In the genomic region with DNA sequence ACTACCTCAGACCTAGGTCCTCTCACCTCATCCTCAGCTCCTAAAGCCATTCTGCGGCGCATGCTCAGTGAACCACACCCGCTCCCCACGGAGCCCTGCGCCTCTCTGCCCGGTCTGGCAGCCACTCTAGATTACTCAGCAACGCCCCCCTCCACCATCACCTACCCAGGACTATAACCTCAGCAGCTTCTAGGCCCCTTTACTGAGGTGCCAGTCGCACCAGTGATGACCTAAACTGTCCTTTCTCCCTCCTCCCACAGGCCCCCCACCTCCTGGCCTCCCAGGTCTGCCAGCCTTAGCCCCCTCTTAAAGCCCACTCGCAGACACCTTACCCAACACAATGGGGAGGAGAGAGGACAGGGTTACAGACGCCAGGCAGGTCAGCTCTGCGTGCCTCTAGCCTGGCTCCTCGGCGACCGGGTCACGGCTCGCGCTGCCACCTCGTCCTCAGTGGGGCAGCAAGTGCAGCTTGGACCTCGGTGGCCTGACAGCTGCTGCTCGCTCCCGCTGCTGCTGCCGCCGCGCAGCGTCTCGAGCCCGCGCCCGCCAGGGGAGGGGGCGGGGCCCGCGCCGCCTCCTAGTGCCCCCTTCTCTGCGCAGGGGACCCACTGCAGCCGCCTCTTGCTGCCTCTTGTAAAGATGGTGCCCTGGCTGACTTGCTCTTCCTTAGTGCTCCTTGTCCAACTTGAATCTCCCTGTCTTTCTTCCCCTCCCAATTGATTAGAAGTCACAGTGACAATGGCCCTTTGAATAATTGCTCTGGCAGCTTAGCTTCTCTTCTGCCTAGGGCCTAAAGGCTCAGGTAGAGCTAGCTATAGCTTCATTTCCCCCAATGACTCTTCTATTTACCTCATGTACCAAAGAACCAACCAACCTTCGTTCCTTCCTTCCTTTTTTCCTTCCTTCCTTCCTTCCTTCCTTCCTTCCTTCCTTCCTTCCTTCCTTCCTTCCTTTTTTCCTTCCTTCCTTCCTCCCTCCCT, we compare ENCODE assay signal across 8 mouse cellular contexts. TPM values are rescaled to one million over a fixed set of nuclear protein-coding genes. Genes with fewer than 3 reads are reported as not detected.
DNase-seq lines count a peak whose midpoint lies in the region; ATAC-seq and TF ChIP-seq lines count a peak whose summit lies in the region.

A gene (minus strand): TSS at position 695 of the 980 bp plus-strand sequence.

- intact Hi-C loops in gastrocnemius, adult 2 months (cut with DNase I), result no loop called here
- intact Hi-C loops in gastrocnemius, postnatal 14 days (cut with DNase I; ENCODE audit: low total_unique reads), result no loop called here
- intact Hi-C loops in left cerebral cortex, postnatal 10 days (cut with DNase I), result no loop called here

- no peaks in the 10 kb centered on the region for H3K9me3 ChIP-seq in embryonic facial prominence, embryonic 11.5 days (replicated peaks; ENCODE audit: control insufficient read depth, low read length)
- no peaks in the 10 kb centered on the region for H3K9me3 ChIP-seq in hindbrain, embryonic 12.5 days (replicated peaks)
- no peaks in the 10 kb centered on the region for H3K9me3 ChIP-seq in midbrain, embryonic 14.5 days (ENCODE audit: control insufficient read depth, low read length)

- 15% methylated on average over 27 of the region's 36 CpGs for WGBS in embryonic facial prominence, embryonic 11.5 days
- 24% methylated on average over 21 of the region's 36 CpGs for WGBS in hindbrain, embryonic 12.5 days
- WGBS in midbrain, embryonic 14.5 days, result 20% methylated on average over 36 of the region's 36 CpGs

- H3K4me1 ChIP-seq in embryonic facial prominence, embryonic 11.5 days (ENCODE audit: control insufficient read depth, insufficient read depth, low read length), result no peaks in the 10 kb centered on the region
- H3K4me1 ChIP-seq in hindbrain, embryonic 12.5 days, result no peaks in the 10 kb centered on the region
- H3K4me1 ChIP-seq in midbrain, embryonic 14.5 days (ENCODE audit: control insufficient read depth, insufficient read depth, low read length), result no peaks in the 10 kb centered on the region

- H3K27me3 ChIP-seq in embryonic facial prominence, embryonic 11.5 days (ENCODE audit: control insufficient read depth, insufficient read depth, low read length), result no peaks in the 10 kb centered on the region
- H3K27me3 ChIP-seq in hindbrain, embryonic 12.5 days, result no peaks in the 10 kb centered on the region
- no peaks in the 10 kb centered on the region for H3K27me3 ChIP-seq in midbrain, embryonic 14.5 days (ENCODE audit: control insufficient read depth, insufficient read depth, low read length)

- peak; percentile 87 for ATAC-seq in embryonic facial prominence, embryonic 11.5 days (replicated peaks; ENCODE audit: insufficient number of reproducible peaks, low FRiP score, low TSS enrichment, low read depth)
- peak; percentile 92 for ATAC-seq in hindbrain, embryonic 12.5 days (ENCODE audit: low FRiP score)
- peak; percentile 91 for ATAC-seq in midbrain, embryonic 14.5 days (ENCODE audit: low FRiP score, low TSS enrichment)

- peak within 1 kb of the TSS; percentile 9; the same call in 1 of the 2 replicates for H3K9ac ChIP-seq in embryonic facial prominence, embryonic 11.5 days (replicated peaks; ENCODE audit: low read length)
- peak within 1 kb of the TSS; percentile 65 for H3K9ac ChIP-seq in hindbrain, embryonic 12.5 days
- peak within 1 kb of the TSS; percentile 74 for H3K9ac ChIP-seq in midbrain, embryonic 14.5 days (replicated peaks; ENCODE audit: low read length)

- DNase-seq in gastrocnemius, adult 2 months, result peak; percentile 14
- no peak for DNase-seq in gastrocnemius, postnatal 14 days
- peak; percentile 1 for DNase-seq in adrenal gland, adult 8-10 months
- peak; percentile 50 for DNase-seq in embryonic facial prominence, embryonic 11.5 days (ENCODE audit: low spot score)
- DNase-seq in left cerebral cortex, postnatal 10 days (ENCODE audit: extremely low spot score in 1 of 2, low spot score in 2 of 2), result peak; percentile 38 to 48
- peak; percentile 83 for DNase-seq in midbrain, embryonic 14.5 days
- peak; percentile 13 for DNase-seq in testis, postnatal 14 days (ENCODE audit: low spot score)

- no peaks in the 10 kb centered on the region for H3K36me3 ChIP-seq in embryonic facial prominence, embryonic 11.5 days (replicated peaks; ENCODE audit: control insufficient read depth, insufficient read depth, low read depth, low read length)
- H3K36me3 ChIP-seq in hindbrain, embryonic 12.5 days, result no peaks in the 10 kb centered on the region
- H3K36me3 ChIP-seq in midbrain, embryonic 14.5 days (ENCODE audit: control insufficient read depth, insufficient read depth, low read length), result no peaks in the 10 kb centered on the region

- H3K4me3 ChIP-seq in gastrocnemius, adult 2 months, result peak within 1 kb of the TSS; percentile 63
- H3K4me3 ChIP-seq in embryonic facial prominence, embryonic 11.5 days (ENCODE audit: low read depth, low read length), result peak within 1 kb of the TSS; percentile 41
- peak within 1 kb of the TSS; percentile 51 for H3K4me3 ChIP-seq in hindbrain, embryonic 12.5 days
- peak within 1 kb of the TSS; percentile 56 for H3K4me3 ChIP-seq in midbrain, embryonic 14.5 days (replicated peaks; ENCODE audit: low read depth, low read length)

- no peak within 1 kb of the TSS for H3K27ac ChIP-seq in gastrocnemius, adult 2 months
- no peak within 1 kb of the TSS for H3K27ac ChIP-seq in embryonic facial prominence, embryonic 11.5 days (replicated peaks; ENCODE audit: low read depth, low read length)
- H3K27ac ChIP-seq in hindbrain, embryonic 12.5 days, result peak within 1 kb of the TSS; percentile 52; the same call in 1 of the 2 replicates
- peak within 1 kb of the TSS; percentile 81 for H3K27ac ChIP-seq in midbrain, embryonic 14.5 days (replicated peaks; ENCODE audit: low read depth, low read length)

- peak within 1 kb of the TSS; percentile 62 for H3K4me2 ChIP-seq in embryonic facial prominence, embryonic 11.5 days (ENCODE audit: low read depth, low read length)
- peak within 1 kb of the TSS; percentile 55 for H3K4me2 ChIP-seq in hindbrain, embryonic 12.5 days (replicated peaks)
- H3K4me2 ChIP-seq in midbrain, embryonic 14.5 days (ENCODE audit: low read length), result peak within 1 kb of the TSS; percentile 52

- TF ChIP-seq CTCF in gastrocnemius, adult 2 months (IDR thresholded peaks at IDR 0.05), result no peak

RNA-seq across cellular contexts. Expression of the gene that starts here (rescaled TPM):
- total RNA-seq in gastrocnemius, adult 2 months (2021), result under 1 TPM in 1 of 2 experiments, not detected in 1; 0.05 TPM
- total RNA-seq in gastrocnemius, postnatal 14 days (2021), result under 1 TPM; 0.13 to 0.16 TPM
- total RNA-seq in adrenal gland, adult 8-10 months (2022), result 1 to 10 TPM in 1 of 4 experiments, under 1 TPM in 3; 0.49 to 1.1 (median 0.69) TPM
- 0.77 and 1.6 TPM in 2 replicates for polyA plus RNA-seq in embryonic facial prominence, embryonic 11.5 days (2014; fragmentation: Nextera tagmentation; extraction: Ambion mirVana)
- 8.5 and 10.1 TPM in 2 replicates for polyA plus RNA-seq in hindbrain, embryonic 12.5 days (2016; fragmentation: Nextera tagmentation; extraction: Ambion mirVana)
- 10 to 100 TPM; 22.7 to 25.3 TPM for total RNA-seq in left cerebral cortex, postnatal 10 days (2021)
- polyA plus RNA-seq in midbrain, embryonic 14.5 days (2014; fragmentation: Nextera tagmentation; extraction: Ambion mirVana), result 18.1 and 22.9 TPM in 2 replicates

Comparison
In these comparisons a context has a peak if more than half of its experiments do, and no peak if none do; other contexts are left out.
1. RNA of the gene that starts here (total RNA-seq): 22.7 to 25.3 TPM in left cerebral cortex, postnatal 10 days; 0.49 to 1.1 TPM in adrenal gland, adult 8-10 months, 0.13 to 0.16 TPM in gastrocnemius, postnatal 14 days and 0.05 TPM in gastrocnemius, adult 2 months; every median in the first group is over 10 times any median in the second.
2. Peak in DNase-seq and H3K4me3 ChIP-seq in gastrocnemius, adult 2 months; RNA of the gene not detected or under 1 TPM.
3. H3K27ac ChIP-seq: peak in hindbrain, embryonic 12.5 days (single experiment) and midbrain, embryonic 14.5 days (single experiment); none in gastrocnemius, adult 2 months (single experiment) and embryonic facial prominence, embryonic 11.5 days (single experiment).
4. H3K9ac ChIP-seq: peak in every context shown above with its lines; median percentile 74 in midbrain, embryonic 14.5 days; 65 in hindbrain, embryonic 12.5 days; 9 in embryonic facial prominence, embryonic 11.5 days.
5. Peak in every context shown above with its lines, with median percentiles within 50 percentile points of each other: H3K4me3 ChIP-seq, ATAC-seq and H3K4me2 ChIP-seq.